Mouse (Mus musculus): Measurements from ENCODE around the gene Grin2d. TPM values are rescaled to one million over a fixed set of nuclear protein-coding genes. Genes with fewer than 3 reads are reported as not detected.

The Grin2d gene
- polyA plus RNA-seq, 1 experiment = 0.65 TPM

DNA sequence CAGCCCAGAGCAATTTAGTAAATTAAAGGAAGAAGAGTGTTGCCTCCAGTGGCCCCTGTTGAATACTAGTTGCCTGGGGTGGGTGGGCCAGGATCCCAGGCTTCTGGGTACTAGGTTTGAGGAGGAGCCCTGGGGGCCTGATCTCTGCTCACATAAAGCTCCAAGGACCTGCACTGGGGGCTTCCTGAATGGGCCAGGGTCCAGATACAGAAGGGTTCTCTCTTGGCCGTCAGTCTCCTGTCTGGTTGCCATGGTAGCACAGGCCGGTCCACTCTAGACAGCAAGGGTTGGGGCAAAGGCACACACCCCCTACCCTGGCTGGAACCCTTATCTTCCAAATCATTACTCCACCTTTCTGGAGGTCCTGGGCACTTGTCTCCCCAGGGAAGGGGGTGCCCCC is 10.3 kb downstream of the Grin2d start:
- Histone ChIP-seq H3K4me3 (peak overlapping the region; percentile 45), H3K79me2 (ENCODE audit: control insufficient read depth, insufficient read depth) (peaks cover under 1% of the 10 kb centered on the region), H3K4me2 (ENCODE audit: low read depth) (no peak overlapping the region), H3ac (ENCODE audit: control insufficient read depth, insufficient read length) (no peak overlapping the region), H3K27me3 (ENCODE audit: control insufficient read depth, insufficient read depth, insufficient read length) (peaks cover 11% of the 10 kb centered on the region), H3K36me3 (ENCODE audit: control insufficient read depth, insufficient read depth) (no peaks in the 10 kb centered on the region)
- TF ChIP-seq CEBPB (IDR thresholded peaks at IDR 0.05; ENCODE audit: insufficient read depth, poor library complexity, severe bottlenecking) (no peak), MYOD1 (IDR thresholded peaks at IDR 0.05; ENCODE audit: control insufficient read depth in 1 of 3, insufficient read length in 2 of 3, low read depth in 2 of 3) (no peak), SRF (IDR thresholded peaks at IDR 0.05; ENCODE audit: control insufficient read depth, insufficient read length, low read depth) (no peak), POLR2AphosphoS2 (IDR thresholded peaks at IDR 0.05; ENCODE audit: insufficient read length, low read depth) (peak; percentile 39)

DNA sequence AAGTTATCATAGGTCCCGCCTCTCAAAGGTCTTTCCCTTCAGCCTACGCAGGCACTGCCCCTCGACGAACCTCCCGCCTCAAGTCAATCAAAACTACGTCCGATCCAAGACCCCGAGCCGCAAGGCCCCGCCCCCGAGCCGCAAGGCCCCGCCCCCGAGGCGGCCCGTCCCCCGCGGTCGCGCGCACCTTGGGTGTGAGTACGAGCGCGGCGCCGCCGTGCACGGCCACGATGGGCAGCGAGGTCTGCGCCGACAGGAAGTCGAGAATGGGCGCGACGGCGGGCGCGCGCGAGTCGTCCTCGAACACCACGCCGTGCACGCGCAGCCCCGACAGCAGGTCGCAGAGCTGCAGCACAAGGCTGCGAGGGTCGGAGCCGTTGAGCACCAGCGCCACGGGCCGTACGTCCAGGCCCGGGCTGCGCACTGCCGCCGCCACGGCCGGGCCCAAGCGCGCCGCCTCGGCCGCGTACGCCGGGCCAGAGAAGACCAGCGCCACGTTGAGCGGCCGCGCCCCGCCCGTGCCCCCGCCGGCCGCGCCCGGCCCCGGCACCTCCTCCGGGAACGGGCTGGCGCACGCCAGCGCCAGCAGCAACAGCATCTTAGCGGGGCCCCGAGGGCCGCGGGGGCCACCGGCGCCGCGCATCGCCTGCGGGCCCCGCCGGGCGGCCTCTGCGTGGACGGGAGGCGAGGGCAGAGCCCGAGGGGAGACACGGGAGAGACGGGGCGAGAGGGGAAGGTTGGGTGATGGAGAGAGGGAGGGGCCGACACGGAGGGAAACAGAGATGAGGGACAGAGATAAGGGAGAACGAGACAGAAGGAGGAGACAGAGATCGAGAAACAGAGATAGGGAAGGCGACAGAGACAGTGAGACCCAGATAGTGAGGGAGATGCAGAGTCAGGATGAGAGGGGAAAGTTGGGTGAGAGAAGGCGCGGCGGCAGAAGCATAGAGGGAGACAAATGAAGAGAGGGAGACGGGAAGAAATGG is 12.0 kb downstream of the Grin2d start:
- Histone ChIP-seq H3K36me3 (ENCODE audit: control insufficient read depth, insufficient read depth) (no peaks in the 10 kb centered on the region), H3K4me2 (ENCODE audit: low read depth) (peak overlapping the region; percentile 72), H3ac (ENCODE audit: control insufficient read depth, insufficient read length) (peak overlapping the region; percentile 78), H3K4me3 (peak overlapping the region; percentile 45), H3K27me3 (ENCODE audit: control insufficient read depth, insufficient read depth, insufficient read length) (peaks cover 11% of the 10 kb centered on the region), H3K79me2 (ENCODE audit: control insufficient read depth, insufficient read depth) (no peaks in the 10 kb centered on the region)
- no peak for TF ChIP-seq CEBPB (IDR thresholded peaks at IDR 0.05; ENCODE audit: insufficient read depth, poor library complexity, severe bottlenecking)
- TF ChIP-seq SRF (IDR thresholded peaks at IDR 0.05; ENCODE audit: control insufficient read depth, insufficient read length, low read depth) = no peak
- TF ChIP-seq REST (IDR thresholded peaks at IDR 0.05; ENCODE audit: insufficient read depth, insufficient read length) = no peak
- peak; percentile 97 for TF ChIP-seq POLR2A (IDR thresholded peaks at IDR 0.05; ENCODE audit: insufficient read length, low read depth)
- peak in 2 of 3 experiments; percentile 5 to 7 for TF ChIP-seq MYOG (IDR thresholded peaks at IDR 0.05; ENCODE audit: control insufficient read depth in 1 of 3, insufficient read depth in 1 of 3, insufficient read length in 2 of 3, low read depth in 2 of 3)
- peak; percentile 87 for TF ChIP-seq POLR2AphosphoS2 (IDR thresholded peaks at IDR 0.05; ENCODE audit: insufficient read length, low read depth)
- TF ChIP-seq MAX (IDR thresholded peaks at IDR 0.05; ENCODE audit: low read depth) = no peak
- TF ChIP-seq E2F4 (IDR thresholded peaks at IDR 0.05; ENCODE audit: insufficient read depth) = no peak
- TF ChIP-seq MYOD1 (IDR thresholded peaks at IDR 0.05; ENCODE audit: control insufficient read depth in 1 of 3, insufficient read length in 2 of 3, low read depth in 2 of 3) = peak in 1 of 3 experiments; percentile 51
- no peak for TF ChIP-seq TCF3 (IDR thresholded peaks at IDR 0.05; ENCODE audit: insufficient read length, low read depth)
- TF ChIP-seq TCF12 (IDR thresholded peaks at IDR 0.05; ENCODE audit: insufficient read depth, poor library complexity, severe bottlenecking) = no peak
- TF ChIP-seq USF1 (IDR thresholded peaks at IDR 0.05; ENCODE audit: low read depth) = no peak

DNA sequence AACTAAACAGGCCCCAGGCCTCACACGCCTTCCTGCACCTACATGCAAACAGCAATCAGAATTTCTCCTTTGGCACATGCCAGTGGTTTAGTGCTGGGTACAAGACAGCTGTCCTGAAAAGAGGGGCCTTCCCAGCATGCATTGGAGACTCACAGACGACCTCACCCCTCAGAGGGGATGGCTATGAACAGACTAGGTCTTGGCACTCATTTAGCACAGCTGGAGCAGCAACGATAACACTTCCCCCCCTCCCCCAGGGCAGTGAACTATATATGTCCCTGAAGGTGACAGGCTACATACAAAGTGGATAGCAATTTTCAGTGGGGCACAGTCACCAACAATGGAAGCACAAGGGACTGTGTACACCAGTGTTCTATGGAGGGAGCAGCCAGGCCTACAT is 13.7 kb downstream of the Grin2d start:
- no peaks in the 10 kb centered on the region for H3K27me3 ChIP-seq (ENCODE audit: control insufficient read depth, insufficient read depth, insufficient read length)

DNA sequence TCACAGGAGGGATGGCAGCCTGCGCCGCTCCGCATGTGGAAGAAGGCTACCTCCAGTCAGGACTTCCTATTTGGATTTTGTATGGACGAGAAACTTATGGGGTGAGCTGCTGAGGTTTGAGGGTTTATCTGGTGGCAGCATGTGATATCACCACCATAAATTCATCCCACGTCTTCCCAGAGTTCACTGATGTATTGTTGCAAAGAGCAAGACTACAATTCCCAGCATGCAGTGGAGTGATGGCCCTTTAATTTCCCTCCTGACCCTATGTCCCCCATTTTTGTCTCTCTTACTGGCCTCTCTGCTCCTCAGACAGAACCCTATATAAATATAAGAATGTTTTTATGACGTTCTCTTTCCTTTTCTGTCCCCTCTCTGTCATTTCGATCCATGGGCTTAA is 15.4 kb downstream of the Grin2d start:
- Histone ChIP-seq H3K27me3 (ENCODE audit: control insufficient read depth, insufficient read depth, insufficient read length) (no peaks in the 10 kb centered on the region), H3K36me3 (ENCODE audit: control insufficient read depth, insufficient read depth) (no peaks in the 10 kb centered on the region), H3K79me2 (ENCODE audit: control insufficient read depth, insufficient read depth) (no peaks in the 10 kb centered on the region), H3K4me3 (no peak overlapping the region), H3ac (ENCODE audit: control insufficient read depth, insufficient read length) (no peak overlapping the region), H3K4me2 (ENCODE audit: low read depth) (no peak overlapping the region)
- TF ChIP-seq CEBPB (IDR thresholded peaks at IDR 0.05; ENCODE audit: insufficient read depth, poor library complexity, severe bottlenecking) = no peak
- no peak for TF ChIP-seq POLR2AphosphoS2 (IDR thresholded peaks at IDR 0.05; ENCODE audit: insufficient read length, low read depth)
- no peak for TF ChIP-seq E2F4 (IDR thresholded peaks at IDR 0.05; ENCODE audit: insufficient read depth)
- no peak for TF ChIP-seq SRF (IDR thresholded peaks at IDR 0.05; ENCODE audit: control insufficient read depth, insufficient read length, low read depth)

More for the DNA sequence above, 13.7 kb downstream of the Grin2d start:
- Histone ChIP-seq H3K4me3 (no peak overlapping the region), H3ac (ENCODE audit: control insufficient read depth, insufficient read length) (no peak overlapping the region), H3K79me2 (ENCODE audit: control insufficient read depth, insufficient read depth) (no peaks in the 10 kb centered on the region), H3K4me2 (ENCODE audit: low read depth) (no peak overlapping the region), H3K36me3 (ENCODE audit: control insufficient read depth, insufficient read depth) (no peaks in the 10 kb centered on the region)
- TF ChIP-seq E2F4 (IDR thresholded peaks at IDR 0.05; ENCODE audit: insufficient read depth) = no peak
- no peak for TF ChIP-seq SRF (IDR thresholded peaks at IDR 0.05; ENCODE audit: control insufficient read depth, insufficient read length, low read depth)
- no peak for TF ChIP-seq USF1 (IDR thresholded peaks at IDR 0.05; ENCODE audit: low read depth)
- no peak for TF ChIP-seq MYOG (IDR thresholded peaks at IDR 0.05; ENCODE audit: control insufficient read depth in 1 of 3, insufficient read depth in 1 of 3, insufficient read length in 2 of 3, low read depth in 2 of 3)

DNA sequence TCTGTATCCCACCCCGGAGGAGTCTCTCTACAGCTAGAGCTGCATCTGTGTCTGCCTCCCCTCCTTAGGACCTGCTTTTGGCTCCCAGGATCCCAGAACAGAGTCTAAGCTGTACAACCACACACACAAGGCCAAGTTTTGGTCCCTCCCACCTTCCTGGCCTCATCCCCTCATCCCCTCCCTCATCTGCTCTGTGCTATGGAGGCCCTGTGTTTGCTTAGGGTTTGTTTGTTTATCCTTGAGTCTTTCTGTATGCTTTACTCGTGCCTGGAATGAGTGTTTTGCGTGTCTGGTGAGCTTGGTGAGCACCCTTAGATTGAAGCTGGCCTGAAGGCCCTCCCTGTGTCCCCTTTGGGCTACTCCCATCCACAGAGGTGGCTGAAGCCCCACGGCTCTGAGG is 19.2 kb downstream of the Grin2d start:
- Histone ChIP-seq H3K79me2 (ENCODE audit: control insufficient read depth, insufficient read depth) (no peaks in the 10 kb centered on the region), H3ac (ENCODE audit: control insufficient read depth, insufficient read length) (no peak overlapping the region), H3K36me3 (ENCODE audit: control insufficient read depth, insufficient read depth) (no peaks in the 10 kb centered on the region), H3K4me3 (no peak overlapping the region), H3K4me2 (ENCODE audit: low read depth) (no peak overlapping the region), H3K27me3 (ENCODE audit: control insufficient read depth, insufficient read depth, insufficient read length) (no peaks in the 10 kb centered on the region)
- TF ChIP-seq E2F4 (IDR thresholded peaks at IDR 0.05; ENCODE audit: insufficient read depth) (no peak), CEBPB (IDR thresholded peaks at IDR 0.05; ENCODE audit: insufficient read depth, poor library complexity, severe bottlenecking) (no peak), SRF (IDR thresholded peaks at IDR 0.05; ENCODE audit: control insufficient read depth, insufficient read length, low read depth) (no peak), MAX (IDR thresholded peaks at IDR 0.05; ENCODE audit: low read depth) (no peak), POLR2A (IDR thresholded peaks at IDR 0.05; ENCODE audit: insufficient read length, low read depth) (no peak), REST (IDR thresholded peaks at IDR 0.05; ENCODE audit: insufficient read depth, insufficient read length) (no peak), POLR2AphosphoS2 (IDR thresholded peaks at IDR 0.05; ENCODE audit: insufficient read length, low read depth) (no peak), MYOD1 (IDR thresholded peaks at IDR 0.05; ENCODE audit: control insufficient read depth in 1 of 3, insufficient read length in 2 of 3, low read depth in 2 of 3) (no peak), TCF3 (IDR thresholded peaks at IDR 0.05; ENCODE audit: insufficient read length, low read depth) (no peak), TCF12 (IDR thresholded peaks at IDR 0.05; ENCODE audit: insufficient read depth, poor library complexity, severe bottlenecking) (no peak), USF1 (IDR thresholded peaks at IDR 0.05; ENCODE audit: low read depth) (no peak), MYOG (IDR thresholded peaks at IDR 0.05; ENCODE audit: control insufficient read depth in 1 of 3, insufficient read depth in 1 of 3, insufficient read length in 2 of 3, low read depth in 2 of 3) (no peak)

Measured in myocyte (in vitro differentiated cells).